Mouse (Mus musculus) right cerebral cortex, postnatal 25 days (tissue): ENCODE results near the gene Creb5.
A peak's percentile ranks its signal among the peaks of the same experiment; 100 is the strongest.

ENCODE experiments used
- DNase-seq: peaks from one replicate; pipeline ENCODE4 v3.0.0; 2022

Creb5 gene

DNA sequence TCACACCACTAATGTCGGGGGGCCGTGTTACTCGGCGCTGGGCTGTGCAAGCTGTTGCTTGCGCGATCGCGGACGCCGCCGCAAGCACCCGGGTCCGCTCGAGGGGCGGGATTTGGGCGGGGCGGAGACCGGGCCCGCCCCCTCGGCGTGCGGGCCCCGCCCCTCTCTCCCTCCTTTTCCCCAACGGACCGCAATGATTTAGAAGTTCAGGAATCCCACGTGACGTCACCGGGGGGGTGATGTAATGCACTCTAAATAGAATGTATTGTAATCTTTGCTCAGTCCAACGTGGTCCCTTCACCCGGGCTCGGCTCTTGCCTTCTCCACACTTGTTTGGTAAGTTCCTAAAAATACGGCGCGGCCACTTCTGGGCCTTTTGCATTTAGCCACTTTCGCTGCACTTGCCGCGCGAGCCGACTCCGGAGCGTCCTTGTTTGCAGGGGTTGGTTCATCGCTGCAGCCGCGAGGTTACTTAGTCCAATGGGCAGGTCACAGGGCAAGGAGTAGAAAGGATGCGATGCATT lies at the start of gene Creb5:
Gene Creb5, plus strand, starts transcription at position 233 of the 524 bp plus-strand sequence.
- DNase-seq: peak; percentile 56

DNA sequence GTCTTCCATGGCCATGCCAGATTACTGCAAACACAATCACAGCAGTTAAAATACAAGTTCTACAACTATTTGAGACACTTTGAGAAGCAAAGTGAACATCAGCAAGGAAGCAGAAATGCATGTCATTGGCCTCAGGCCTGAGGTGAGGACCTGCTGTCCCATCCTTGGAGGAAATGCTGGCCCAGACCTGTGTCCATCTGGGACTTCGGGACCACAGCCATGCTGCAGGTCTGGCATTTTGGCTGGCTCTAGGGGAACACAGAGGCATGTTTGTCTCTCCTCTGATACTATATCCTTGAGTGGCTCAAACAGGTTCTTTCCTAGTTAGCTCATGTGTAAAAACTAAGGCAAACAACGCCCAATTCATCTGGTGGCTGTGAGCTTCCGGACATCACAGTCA lies 27.2 kb upstream of the Creb5 start:
- DNase-seq: no peak

DNA sequence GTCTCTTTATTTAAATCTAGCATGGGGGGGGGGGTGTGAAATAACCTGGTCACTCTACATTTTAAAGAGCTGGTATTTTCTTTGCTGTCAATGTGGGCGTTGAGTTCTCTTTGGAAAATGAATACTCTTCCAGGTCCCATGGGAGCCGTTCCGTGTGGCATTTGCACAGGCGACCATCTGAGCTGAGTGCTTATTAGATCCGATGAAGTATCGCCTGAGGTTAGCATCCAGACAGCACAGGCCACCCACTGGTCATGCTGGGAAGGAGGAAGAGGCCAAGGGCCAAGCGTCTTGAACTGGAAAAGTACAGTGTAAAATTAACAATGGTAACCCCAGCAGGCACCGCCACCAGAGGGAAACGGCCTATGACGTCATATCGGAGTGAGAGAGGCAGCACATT lies 24.7 kb upstream of the Creb5 start:
- DNase-seq: no peak

DNA sequence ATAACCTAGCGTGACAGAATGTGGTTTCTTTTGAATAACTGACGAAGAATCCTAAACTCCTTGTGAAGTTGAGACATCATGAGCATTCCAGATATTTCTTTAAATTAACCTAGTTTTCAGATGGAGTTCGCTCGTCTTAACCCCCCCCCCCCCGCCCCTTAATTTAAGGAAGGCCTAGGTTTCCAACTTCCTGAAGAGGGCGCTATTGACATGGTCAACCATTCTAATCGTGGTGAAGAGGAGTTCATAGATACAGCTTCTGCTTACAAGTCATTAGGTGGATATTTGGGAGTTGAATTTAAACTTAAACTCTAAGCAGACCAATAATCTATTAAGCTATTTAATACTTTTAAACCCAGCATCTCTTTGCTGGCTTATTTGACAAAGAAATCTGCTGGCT lies 20.0 kb upstream of the Creb5 start:
- no peak for DNase-seq

DNA sequence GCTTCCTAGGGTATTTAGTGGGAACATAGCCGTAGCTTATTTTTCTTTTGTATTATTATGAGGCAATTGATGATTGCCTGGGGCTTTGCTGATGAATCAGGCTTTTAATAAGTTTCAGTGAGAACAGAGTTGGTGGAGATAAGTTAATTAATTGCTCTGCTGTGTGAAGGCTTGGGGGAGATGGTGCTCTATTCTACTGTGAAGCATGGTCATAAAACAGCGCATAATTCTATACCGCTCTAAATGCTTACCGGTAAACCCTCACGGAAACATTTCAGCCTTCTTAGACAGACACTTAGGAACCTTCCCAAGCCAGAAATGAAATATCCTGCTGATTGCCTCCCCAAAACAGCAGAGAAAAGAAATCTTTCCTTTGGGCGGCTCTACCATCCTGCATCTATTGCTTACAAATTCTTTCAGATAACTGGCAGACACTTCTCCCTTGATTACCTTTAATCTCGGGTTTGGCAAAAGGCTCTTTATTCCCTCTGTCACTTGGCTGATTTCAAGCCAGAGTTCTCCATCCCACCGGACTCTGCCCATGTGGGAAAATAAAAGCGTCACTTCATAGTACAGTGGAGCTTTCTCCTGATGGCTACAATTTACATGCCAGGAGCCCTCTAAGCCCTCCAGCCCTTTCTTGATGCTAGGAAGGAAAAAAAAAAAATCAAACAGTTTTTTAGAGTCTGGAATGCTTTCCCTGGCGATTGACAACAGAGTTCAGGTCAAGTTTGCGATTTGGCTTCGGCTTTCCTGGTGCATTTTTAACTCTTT lies 19.2 kb upstream of the Creb5 start:
- DNase-seq: no peak

DNA sequence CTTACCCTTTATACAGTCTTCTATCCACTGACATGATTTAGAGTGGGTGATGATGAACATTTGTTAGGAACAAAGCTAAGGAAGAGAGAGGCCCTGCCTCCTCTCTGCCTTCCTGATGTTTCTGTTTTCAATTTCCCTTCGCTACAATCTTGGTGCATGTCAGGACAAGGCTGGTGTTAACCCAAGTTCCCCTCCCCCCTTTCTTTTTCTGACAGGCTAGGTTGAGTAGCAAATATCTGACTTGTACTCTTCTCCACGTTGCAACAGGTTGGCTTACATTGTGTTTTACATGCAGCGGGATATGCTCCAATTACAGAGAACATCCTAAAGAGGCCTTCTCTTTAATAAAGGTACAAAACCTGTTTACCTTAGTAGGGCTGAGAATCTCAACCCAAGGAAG lies 15.9 kb upstream of the Creb5 start:
- DNase-seq: no peak

DNA sequence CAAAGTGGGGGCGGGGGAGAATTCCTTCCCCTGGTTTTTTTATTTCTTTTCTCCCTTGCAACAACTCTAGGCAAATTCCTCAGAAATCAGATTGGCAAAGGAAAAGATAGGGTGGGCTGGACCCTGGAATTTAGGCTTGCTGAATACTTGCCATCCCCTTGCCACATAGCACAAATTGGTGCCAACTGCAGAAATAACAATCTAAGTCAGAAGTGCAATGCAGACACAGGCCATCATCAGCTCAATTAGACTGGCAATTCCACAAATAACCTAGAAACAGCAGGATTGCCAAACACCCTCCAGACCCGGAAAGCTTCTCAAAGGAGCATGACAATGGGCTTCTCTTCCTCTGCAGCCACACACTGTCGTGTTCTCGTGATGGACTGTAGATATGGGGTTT lies 15.4 kb upstream of the Creb5 start:
- DNase-seq: no peak

DNA sequence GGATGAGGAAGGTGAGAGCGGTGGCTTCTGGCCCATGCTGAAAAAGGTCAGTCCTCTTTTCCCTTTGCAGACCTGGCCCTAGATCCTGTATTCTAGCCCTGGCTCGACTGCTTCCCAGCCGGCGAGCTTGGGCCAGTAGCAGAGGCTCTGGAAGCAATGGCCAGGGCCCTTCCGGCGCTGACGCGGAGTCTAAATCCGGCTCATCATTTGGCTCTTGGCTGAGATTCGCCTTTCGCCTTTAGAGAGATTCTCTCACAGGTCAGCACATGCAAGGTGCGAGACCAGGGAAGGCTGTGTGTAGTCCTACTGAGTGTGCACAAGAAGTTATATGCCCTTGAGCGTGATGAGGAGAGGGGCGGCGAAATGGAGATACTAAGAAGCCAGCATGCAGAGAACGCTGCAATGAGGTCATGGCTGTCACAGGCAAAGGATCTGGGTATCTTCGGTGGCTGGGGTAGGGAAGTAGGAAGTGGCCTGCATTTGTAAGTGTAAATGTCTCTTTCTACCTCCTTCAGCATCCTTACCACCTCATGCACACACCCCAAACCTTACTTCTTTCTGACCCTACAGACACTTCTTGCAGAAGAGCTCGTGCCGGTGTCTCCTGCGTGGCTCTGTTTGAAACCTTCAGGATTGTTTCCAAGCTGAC lies 557 bp upstream of the Creb5 start:
- DNase-seq: no peak

DNA sequence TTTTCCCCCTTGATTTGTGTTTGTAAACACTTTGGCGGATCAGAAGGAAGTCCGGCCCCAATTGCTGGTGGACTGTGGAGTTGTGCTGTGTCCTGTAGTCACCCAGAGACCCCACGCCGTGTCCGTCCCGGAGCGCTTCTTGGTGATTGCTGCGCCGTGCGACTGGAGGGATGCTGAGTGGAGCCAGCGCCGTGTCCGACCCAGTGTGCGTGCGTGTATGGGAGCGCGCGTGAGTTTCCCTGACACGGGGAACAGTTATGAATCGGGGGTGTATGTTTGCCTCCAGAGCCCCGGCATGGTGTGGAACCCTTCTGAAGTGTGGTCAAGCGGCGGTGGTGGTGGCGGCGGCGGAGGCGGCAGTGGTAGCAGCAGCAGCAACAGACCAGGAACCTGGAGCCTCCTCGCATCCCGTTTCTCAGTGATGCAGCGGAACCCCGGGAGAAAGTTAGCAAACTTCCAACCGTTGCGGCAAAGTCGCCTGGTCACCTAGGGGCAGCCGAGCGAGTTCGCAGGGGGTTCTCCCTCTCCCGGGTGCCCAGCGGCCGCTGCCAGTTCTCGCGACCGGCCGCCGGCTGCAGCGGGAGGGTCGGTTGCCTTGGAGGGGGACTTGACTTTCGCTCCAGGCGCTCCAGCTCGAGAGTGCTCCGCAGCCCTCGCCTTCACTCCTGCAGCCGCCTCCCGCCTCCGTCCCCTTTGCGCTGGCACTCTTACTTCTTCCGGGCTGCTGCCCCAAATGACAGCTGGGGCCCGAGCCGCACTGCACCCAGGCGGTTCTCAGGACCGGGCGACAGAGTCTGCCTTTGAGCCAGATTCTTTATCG lies 702 bp downstream of the Creb5 start:
- DNase-seq: peak; percentile 29

DNA sequence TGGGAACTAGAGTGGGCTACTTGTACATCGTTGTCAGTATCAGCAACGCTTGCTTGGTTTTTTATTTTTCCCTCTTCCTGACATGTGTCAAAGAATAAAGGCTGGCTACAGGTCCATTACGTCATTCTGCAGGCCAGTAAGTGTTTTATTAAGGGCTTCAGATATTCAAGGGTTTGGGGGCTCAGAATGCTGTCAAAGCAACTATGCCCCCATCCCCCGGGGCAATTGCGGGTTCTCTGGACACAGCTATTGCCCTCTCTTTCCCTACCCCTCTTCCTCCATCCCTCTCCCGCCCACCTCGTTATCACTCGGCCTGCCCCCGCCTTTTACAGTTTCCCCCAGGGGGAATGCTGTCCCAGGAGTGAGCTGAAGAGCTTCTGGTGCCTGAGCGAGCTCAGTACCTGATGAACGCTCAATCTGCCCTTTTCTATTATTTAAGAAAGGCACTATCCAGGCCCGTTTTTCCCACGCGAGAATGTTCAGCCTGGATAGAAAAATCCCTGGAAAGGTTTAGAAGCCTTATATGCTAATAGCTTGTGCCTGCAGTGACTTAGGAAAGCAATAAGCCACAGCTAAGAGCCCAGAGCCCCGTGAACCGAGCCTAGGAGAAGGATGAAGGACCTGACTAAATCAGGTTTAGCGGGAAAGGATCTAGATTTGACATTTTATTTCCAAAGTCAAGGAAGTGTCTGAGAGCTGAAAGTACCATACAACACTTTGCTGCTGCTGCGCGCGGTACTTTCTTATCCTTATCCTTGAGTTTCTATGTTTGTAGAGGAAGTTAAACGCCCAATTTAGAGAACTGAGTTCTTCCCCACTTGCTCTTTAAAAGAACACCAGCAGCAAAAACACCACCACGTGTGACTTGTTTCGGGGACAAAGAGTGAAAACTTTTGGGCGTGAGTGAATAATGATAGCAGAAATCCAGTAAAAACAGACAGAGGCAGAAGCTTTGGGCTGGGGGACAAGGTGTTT lies 1.8 kb downstream of the Creb5 start:
- DNase-seq: no peak

DNA sequence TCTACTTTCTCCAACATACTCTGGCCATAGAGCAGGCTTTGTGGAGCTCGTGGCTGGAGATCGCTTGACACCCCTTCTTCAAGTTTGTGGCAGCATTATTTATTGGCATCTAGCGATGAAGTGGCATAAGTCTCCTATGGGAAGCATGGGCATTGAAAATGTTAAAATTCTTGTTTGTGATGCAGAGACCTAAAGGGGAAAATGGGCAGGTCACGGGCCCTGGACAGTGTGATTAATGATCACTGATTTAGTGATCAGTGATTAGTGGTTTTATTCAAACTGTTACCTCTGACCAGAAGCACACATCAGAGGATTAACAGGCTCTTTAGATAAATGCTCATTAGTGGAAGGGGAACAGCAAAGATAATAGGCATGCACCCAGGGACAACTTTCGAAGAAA lies 2.6 kb downstream of the Creb5 start:
- no peak for DNase-seq

DNA sequence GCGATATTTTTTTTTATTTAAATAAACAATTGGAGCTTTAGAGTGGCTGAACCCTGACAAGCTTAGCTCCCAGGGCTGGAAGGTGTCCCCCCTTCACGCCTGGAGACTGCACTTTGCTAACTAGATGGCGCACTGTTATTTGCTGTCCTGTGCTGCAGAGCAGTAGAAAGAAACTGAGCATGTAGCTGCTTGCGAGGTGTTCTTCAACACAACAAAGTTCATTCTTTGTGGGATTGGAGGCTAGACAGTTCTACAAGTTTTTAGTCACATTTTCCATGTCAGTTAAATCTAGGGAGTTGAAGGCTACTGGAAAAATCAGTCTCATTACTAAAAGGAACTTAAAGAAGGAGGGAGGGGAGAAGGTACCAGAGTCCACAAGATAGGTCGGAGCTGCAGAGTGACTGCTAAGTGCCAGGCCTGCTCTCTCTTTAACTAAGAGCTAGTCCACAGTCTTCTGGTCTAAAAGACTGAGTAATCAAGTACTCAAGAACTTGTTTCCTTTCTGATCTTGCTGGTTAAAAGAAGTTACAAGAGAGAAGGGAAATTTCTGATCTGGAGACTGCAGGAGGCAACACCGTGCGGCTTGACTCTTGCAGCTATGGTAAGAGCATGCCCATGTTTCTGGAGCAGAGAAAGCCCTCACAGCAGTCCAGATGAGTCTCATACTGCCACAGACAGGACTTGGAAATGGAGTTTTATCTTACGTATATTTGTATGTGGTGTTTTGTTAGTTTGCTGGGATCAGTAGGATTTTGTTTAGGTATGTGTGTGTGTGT lies 3.3 kb downstream of the Creb5 start:
- no peak for DNase-seq

DNA sequence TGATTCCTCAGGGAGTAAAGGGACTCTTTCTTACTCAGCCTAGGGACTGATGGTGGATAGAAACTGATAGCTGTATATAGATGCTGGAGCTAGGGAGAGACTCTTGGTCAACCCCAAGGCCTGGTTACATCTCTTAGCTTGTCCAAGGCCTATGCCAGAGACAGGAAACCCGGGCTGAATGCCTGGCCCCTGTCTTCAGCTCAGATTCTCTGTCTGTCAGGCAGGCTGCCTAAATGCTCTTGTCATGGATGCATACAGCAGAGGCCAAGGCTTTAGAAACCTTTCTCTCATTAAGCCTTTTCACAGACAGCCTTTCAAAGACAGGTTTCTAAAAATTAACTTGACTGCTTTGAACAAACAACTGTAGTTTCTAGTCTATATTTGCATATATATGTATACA lies 5.9 kb downstream of the Creb5 start:
- DNase-seq: no peak

DNA sequence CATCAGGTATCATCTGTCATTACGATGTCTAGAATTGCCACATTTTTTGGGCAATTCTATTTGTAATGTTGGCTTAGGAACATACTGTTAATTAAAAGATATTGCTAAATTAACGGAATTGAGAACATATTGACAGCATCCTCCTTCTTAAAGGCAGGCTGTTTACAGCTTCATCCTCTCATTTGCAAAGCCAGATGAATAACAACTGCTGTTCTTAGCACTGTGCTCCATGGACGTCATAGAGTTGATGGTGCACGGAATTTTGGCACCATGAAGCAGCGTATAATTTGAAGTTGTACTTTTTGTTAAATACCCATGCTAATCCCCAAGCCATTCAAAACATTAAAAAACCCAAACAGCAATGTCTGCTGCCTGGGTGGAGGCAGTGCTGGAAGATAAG lies 10.8 kb downstream of the Creb5 start:
- DNase-seq: no peak

DNA sequence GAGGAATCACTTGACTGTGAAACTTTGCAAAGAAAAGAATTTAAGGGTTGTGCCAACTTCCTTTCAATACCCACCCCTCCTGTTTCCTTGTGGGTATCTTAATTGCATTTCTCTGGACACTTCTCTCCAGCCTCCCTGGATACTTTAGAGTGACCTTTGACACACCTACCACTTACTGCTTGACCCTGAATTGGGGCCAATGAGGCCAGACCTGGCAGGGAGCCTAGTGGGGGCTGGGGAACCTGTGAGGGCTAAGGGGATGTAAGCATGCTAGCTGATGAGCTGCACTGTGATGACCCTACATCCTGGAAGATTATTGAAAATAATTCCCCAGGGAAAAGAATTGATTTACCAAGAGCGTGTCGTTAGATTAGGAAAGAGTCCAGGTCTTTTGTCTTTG lies 17.1 kb downstream of the Creb5 start:
- no peak for DNase-seq

DNA sequence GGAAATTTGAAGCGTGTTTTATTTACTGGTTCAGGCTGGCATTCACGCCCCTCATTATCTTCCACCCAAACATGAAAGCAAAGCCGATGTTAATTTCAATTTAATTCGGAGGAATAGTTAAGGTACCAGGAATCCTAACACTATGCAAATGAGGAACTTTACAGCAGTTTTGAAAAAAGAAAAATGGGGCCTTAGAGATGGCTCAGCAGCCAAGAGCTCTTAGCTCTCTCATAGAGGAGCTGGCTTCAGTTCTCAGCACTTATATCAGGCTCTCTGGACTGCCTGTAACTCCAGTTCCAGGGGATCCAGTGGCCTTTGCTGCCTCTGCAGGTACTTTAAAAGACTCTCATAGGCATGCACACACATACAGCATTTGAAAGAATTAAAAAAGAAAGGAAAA lies 19.1 kb downstream of the Creb5 start:
- DNase-seq: no peak

DNA sequence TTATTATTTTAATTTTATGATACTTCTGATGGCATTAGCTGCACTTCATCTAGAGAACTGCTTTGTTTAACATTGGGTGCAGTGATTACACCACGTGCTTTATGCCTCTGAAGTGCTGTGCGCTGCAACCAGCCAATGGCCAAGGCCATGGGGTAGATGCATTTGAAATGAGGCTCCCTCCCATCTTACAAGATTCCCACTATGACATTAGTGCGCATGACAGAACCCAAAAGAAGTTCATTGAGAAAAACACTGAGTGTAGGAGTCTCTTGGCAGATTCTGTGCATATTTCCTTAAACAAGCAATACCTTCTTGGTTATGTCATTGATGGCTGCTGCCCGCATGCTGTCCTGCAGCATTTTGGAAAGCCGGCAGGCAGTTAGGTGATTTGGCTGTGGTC lies 19.6 kb downstream of the Creb5 start:
- DNase-seq: no peak

DNA sequence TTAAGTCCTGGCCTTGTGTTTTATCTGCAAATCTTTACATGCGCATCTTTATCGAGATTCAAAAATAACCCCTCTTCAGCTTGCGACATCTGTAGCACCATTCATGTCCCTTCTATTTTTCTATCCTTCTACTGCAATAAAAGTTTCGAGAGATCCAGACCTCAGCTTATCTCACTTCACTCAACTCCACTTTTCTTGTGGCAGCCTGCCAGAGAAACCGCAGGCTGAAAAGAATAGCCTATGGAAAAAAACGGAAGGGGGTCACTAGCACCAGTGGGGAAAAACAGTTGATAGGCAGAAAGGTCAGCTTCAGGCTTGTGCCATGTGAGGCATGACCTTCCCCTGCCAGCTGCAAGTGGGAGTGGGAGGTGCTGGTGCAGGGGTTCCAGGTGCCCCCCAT lies 21.6 kb downstream of the Creb5 start:
- no peak for DNase-seq

DNA sequence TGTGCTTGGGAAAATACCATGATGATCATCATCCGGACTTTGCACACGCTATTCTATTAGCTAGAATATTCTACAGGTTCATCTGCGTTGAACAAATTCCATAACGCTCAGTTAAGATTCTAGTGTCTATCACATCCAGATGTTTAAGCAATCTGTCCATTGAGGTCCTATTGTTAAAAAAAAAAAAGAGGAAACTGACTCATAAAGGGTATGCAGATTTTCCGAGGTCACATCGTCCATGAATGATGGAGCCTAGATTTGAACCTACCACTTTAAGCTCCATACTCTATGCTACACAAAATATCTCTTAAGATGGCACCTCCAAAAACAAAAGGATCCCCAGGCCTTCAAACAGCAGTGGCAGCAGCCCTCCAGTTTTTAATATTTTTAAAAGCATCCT lies 26.5 kb downstream of the Creb5 start:
- no peak for DNase-seq

DNA sequence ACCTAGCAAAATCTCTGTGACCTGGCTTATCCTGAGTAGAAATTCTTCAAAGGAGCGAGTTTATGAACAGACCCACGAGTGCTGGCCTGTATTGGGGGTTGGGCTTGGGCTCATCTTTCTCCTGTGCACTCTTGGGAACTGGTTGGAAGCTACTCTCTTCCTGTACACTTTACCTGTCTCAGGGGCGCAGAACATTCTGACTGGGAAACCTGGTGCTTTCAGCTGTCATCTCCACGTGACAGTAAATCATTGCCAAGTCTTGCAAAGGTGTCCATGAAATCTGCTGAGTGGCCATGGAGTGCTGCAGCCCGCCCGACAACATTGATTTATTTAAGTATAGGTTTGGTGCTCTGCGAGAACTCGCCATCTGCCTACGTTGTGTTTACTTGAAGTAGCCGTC lies 27.1 kb downstream of the Creb5 start:
- no peak for DNase-seq

DNA sequence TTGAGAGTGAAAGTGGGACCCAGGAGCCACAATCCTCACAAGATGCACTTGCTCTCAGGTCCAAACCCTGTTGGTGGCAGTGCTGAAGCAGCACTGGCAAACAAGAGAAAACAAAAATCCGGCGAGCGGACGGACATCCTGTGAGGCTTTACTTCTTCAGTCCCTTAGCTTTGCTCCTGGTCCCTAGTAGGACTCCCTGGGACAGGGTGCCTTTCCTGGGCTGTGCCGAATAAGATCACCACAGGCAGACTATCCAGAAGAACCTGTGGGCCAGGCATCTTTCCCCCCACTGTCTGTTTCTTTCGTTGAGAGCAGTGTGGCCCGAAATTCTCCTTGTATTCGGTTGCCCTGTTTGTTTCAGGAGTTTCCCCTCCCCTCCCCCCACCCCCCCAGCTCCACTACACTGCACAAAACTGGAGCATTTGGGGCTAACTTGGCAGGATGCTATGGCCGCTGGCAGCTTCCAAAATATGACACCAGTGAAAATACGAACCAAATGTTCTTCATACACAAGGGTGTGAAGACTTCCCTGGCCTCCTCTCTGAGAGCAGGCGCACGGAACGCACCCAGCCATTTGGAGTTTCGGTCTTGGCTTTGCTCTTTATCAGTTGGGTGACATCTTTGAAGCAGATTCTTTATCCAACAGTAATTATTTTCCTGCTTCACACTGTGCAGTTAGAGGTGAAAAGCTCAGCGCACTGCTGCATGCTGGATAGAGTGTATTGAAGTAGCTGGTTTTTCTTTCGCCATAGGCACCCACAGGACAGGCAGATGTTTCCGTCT lies 32.7 kb downstream of the Creb5 start:
- DNase-seq: peak; percentile 8
